ENCODE assay signal across 20 mouse cellular contexts in the genomic region with DNA sequence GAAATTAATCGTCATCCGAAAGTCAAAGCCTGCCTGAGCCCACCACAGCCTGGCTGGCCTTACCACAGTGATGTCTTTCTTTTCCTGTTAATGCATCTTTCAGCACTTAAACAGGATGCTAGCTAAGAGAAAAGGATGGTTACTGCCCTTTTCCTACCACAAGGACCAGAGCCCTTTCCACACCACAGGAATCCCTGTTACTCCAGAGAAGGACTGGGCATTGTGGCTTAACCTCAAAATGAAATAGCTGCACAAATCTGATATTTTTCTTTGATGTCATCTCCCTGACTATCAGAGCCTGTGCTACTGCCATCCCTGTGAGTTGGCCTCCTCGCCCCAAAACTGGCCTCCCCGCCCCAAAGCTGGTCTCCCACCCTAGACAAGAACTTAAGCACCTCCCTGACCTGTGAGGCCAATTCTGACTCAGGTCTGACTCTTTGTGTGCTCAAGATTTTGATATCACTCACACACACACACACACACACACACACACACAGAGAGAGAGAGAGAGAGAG.
DNase-seq lines count a peak whose midpoint lies in the region; ATAC-seq lines count a peak whose summit lies in the region.
"Had no signal": no experiment of that assay in that cellular context is flagged by ENCODE, and none has a peak within 500 bp of the region (broad histone marks: within the 10 kb centered on the region; RNA-seq: fewer than 3 reads in every experiment).

No protein-coding gene starts in this region.

- H3K9me3 ChIP-seq in hindbrain, embryonic 13.5 days, result no peaks in the 10 kb centered on the region
- H3K9me3 ChIP-seq in hindbrain, embryonic 16.5 days (ENCODE audit: control insufficient read depth, low read length), result no peaks in the 10 kb centered on the region
- H3K9me3 ChIP-seq: embryonic facial prominence, embryonic 15.5 days; intestine, embryonic 15.5 days had no signal

- 0 out of 2 replicates have a peak overlapping the region, but pooled peaks have one; percentile 15 for H3K27ac ChIP-seq in hindbrain, embryonic 13.5 days
- H3K27ac ChIP-seq in hindbrain, embryonic 16.5 days (ENCODE audit: low read depth, low read length), result no peak overlapping the region
- H3K27ac ChIP-seq: embryonic facial prominence, embryonic 15.5 days; gastrocnemius, adult 2 months; intestine, embryonic 15.5 days had no signal

- no peaks in the 10 kb centered on the region for H3K36me3 ChIP-seq in hindbrain, embryonic 13.5 days
- H3K36me3 ChIP-seq in hindbrain, embryonic 16.5 days (ENCODE audit: control insufficient read depth, insufficient read depth, low read length), result no peaks in the 10 kb centered on the region
- H3K36me3 ChIP-seq: embryonic facial prominence, embryonic 15.5 days; intestine, embryonic 15.5 days had no signal

- H3K4me1 ChIP-seq in hindbrain, embryonic 13.5 days (replicated peaks), result peaks cover 25% of the 10 kb centered on the region
- H3K4me1 ChIP-seq in hindbrain, embryonic 16.5 days (ENCODE audit: control insufficient read depth, insufficient read depth, low read depth, low read length), result no peaks in the 10 kb centered on the region

- no peak overlapping the region for H3K9ac ChIP-seq in hindbrain, embryonic 13.5 days
- H3K9ac ChIP-seq in hindbrain, embryonic 16.5 days (ENCODE audit: low read depth, low read length), result no peak overlapping the region
- H3K9ac ChIP-seq: embryonic facial prominence, embryonic 15.5 days; intestine, embryonic 15.5 days had no signal

- 86% methylated on average over 4 of the region's 4 CpGs for WGBS in hindbrain, embryonic 13.5 days
- 77% methylated on average over 4 of the region's 4 CpGs for WGBS in hindbrain, embryonic 16.5 days

- DNase-seq in 3134 (ENCODE audit: extremely low read depth, insufficient read length, low spot score) (peak; percentile 63), 3T3-L1 (ENCODE audit: low read depth, low spot score) (peak; percentile 81), adipocyte (ENCODE audit: low spot score) (no peak)
- peak; percentile 11 for DNase-seq in fibroblast of lung, adult 2 months (ENCODE audit: low read depth)
- no peak for DNase-seq in ovary, postnatal 36 days (ENCODE audit: low spot score)
- DNase-seq: adrenal gland, adult 8-10 months; adrenal gland, postnatal 36 days; cerebellum, adult 8-10 months; cerebellum, postnatal 14 days; embryo, embryonic 11 days; gastrocnemius, adult 2 months; gastrocnemius, postnatal 25 days; heart, postnatal 10 days; heart, postnatal 4 days; kidney, adult 18-20 months had no signal

- H3K4me3 ChIP-seq in hindbrain, embryonic 13.5 days, result no peak overlapping the region
- no peak overlapping the region for H3K4me3 ChIP-seq in hindbrain, embryonic 16.5 days (ENCODE audit: low read length)
- H3K4me3 ChIP-seq: embryonic facial prominence, embryonic 15.5 days; gastrocnemius, adult 2 months; intestine, embryonic 15.5 days had no signal

- H3K27me3 ChIP-seq in hindbrain, embryonic 13.5 days, result no peaks in the 10 kb centered on the region
- no peaks in the 10 kb centered on the region for H3K27me3 ChIP-seq in hindbrain, embryonic 16.5 days (replicated peaks; ENCODE audit: control insufficient read depth, insufficient read depth, low read length)
- H3K27me3 ChIP-seq: CH12.LX; embryonic facial prominence, embryonic 15.5 days; intestine, embryonic 15.5 days had no signal

- no peak overlapping the region for H3K4me2 ChIP-seq in hindbrain, embryonic 13.5 days
- no peak overlapping the region for H3K4me2 ChIP-seq in hindbrain, embryonic 16.5 days (ENCODE audit: low read length)
- H3K4me2 ChIP-seq: embryonic facial prominence, embryonic 15.5 days; intestine, embryonic 15.5 days had no signal

- no peak for ATAC-seq in hindbrain, embryonic 13.5 days (ENCODE audit: low FRiP score)
- ATAC-seq in hindbrain, embryonic 16.5 days, result no peak

Comparison
In these comparisons a context has a peak if more than half of its experiments do, and no peak if none do; other contexts are left out.
1. DNase-seq: peak in 3134 (single experiment), 3T3-L1 (single experiment) and fibroblast of lung, adult 2 months (single experiment); none in adipocyte (single experiment) and ovary, postnatal 36 days (single experiment).